Mouse (Mus musculus) heart, postnatal 25 days (tissue): ENCODE results near the gene Ilf3. TPM values are rescaled to one million over a fixed set of nuclear protein-coding genes. Genes with fewer than 3 reads are reported as not detected.

ENCODE experiments used
- DNase-seq: peaks from one replicate; pipeline ENCODE4 v3.0.0; 2022; ENCODE audit warnings: low spot score
- intact Hi-C: fragments of 180-260 bp; cut with DNase I; formaldehyde crosslinking; loops from one replicate; pipeline ENCODE4 v1.15.1; 2025
- total RNA-seq, 2 experiments: library from RNA; stranded (reverse); gene quantifications; 2 replicates each; pipeline ENCODE4 v1.2.3; 2021

The Ilf3 gene
- total RNA-seq, 2 experiments from 2014 or later = 25.9 to 29.6 TPM

GRCm38 (mm10) chr9:21392646-21393175 is 25.0 kb downstream of the Ilf3 start:
- intact Hi-C loops = no loop called here
- peak; percentile 31 for DNase-seq

GRCm38 (mm10) chr9:21395692-21396091 is 28.0 kb downstream of the Ilf3 start:
- intact Hi-C loops = no loop called here
- no peak for DNase-seq

- intact Hi-C loops = no loop called here
- no peak for DNase-seq
These were observed 29.5 kb downstream of the Ilf3 start for GRCm38 (mm10) chr9:21397170-21397569.

GRCm38 (mm10) chr9:21401042-21401441 is 33.4 kb downstream of the Ilf3 start:
- DNase-seq = no peak
- intact Hi-C loops = no loop called here

GRCm38 (mm10) chr9:21402764-21403253 is 35.1 kb downstream of the Ilf3 start:
- no peak for DNase-seq
- intact Hi-C loops = no loop called here

- intact Hi-C loops = no loop called here
- no peak for DNase-seq
These were observed 36.1 kb downstream of the Ilf3 start for GRCm38 (mm10) chr9:21403745-21404144.

- DNase-seq = no peak
- intact Hi-C loops = no loop called here
These were observed 37.9 kb downstream of the Ilf3 start for GRCm38 (mm10) chr9:21405525-21405924.

- intact Hi-C loops = no loop called here
- no peak for DNase-seq
These were observed 40.3 kb downstream of the Ilf3 start for GRCm38 (mm10) chr9:21407951-21408350.

GRCm38 (mm10) chr9:21408624-21409023 is 41.0 kb downstream of the Ilf3 start:
- intact Hi-C loops = loop anchor here (1.0 kb wide), 2 partner anchors 42 to 95 kb away; no protein-coding TSS in a partner anchor
- no peak for DNase-seq

GRCm38 (mm10) chr9:21409592-21410317 is 42.1 kb downstream of the Ilf3 start:
- peak; percentile 43 for DNase-seq
- intact Hi-C loops = loop anchor here (1.0 to 2.0 kb wide), 4 partner anchors 43 to 185 kb away; no protein-coding TSS in a partner anchor

GRCm38 (mm10) chr9:21411669-21412550 is 44.2 kb downstream of the Ilf3 start, which contains the start of gene Qtrt1:
Gene Qtrt1, plus strand, starts transcription at chr9:21411837.
- peak; percentile 59 for DNase-seq
- intact Hi-C loops = loop anchor here (2.0 kb wide), 2 partner anchors 57 to 187 kb away; no protein-coding TSS in a partner anchor

GRCm38 (mm10) chr9:21417866-21418265 is 50.2 kb downstream of the Ilf3 start:
- DNase-seq = no peak
- intact Hi-C loops = no loop called here

- intact Hi-C loops = no loop called here
- DNase-seq = no peak
These were observed 52.0 kb downstream of the Ilf3 start for GRCm38 (mm10) chr9:21419646-21420045.

- intact Hi-C loops = loop anchor here (2.0 kb wide), 1 partner anchor 44 kb away; no protein-coding TSS in a partner anchor
These were observed 57.2 kb downstream of the Ilf3 start, which contains the start of gene Dnm2 for GRCm38 (mm10) chr9:21424631-21425555. Gene Dnm2, plus strand, starts transcription at chr9:21424908.

GRCm38 (mm10) chr9:21425556-21425945 is 57.9 kb downstream of the Ilf3 start:
- DNase-seq = no peak
- intact Hi-C loops = loop anchor here (2.0 kb wide), 1 partner anchor 43 kb away; no protein-coding TSS in a partner anchor

More at GRCm38 (mm10) chr9:21424631-21425555, 57.2 kb downstream of the Ilf3 start, which contains the start of gene Dnm2:
- DNase-seq = peak; percentile 99

GRCm38 (mm10) chr9:21426013-21426412 is 58.3 kb downstream of the Ilf3 start:
- no peak for DNase-seq
- intact Hi-C loops = no loop called here

GRCm38 (mm10) chr9:21426525-21426924 is 58.9 kb downstream of the Ilf3 start:
- DNase-seq = no peak
- intact Hi-C loops = no loop called here

- no peak for DNase-seq
- intact Hi-C loops = loop anchor here (2.0 kb wide), 1 partner anchor 23 kb away; no protein-coding TSS in a partner anchor
These were observed 60.1 kb downstream of the Ilf3 start for GRCm38 (mm10) chr9:21427773-21428172.

- DNase-seq = no peak
- intact Hi-C loops = loop anchor here (2.0 kb wide), 1 partner anchor 23 kb away; no protein-coding TSS in a partner anchor
These were observed 60.5 kb downstream of the Ilf3 start for GRCm38 (mm10) chr9:21428178-21428577.
